Mouse (Mus musculus): Measurements from ENCODE around the gene Lrp1.

The Lrp1 gene

DNA sequence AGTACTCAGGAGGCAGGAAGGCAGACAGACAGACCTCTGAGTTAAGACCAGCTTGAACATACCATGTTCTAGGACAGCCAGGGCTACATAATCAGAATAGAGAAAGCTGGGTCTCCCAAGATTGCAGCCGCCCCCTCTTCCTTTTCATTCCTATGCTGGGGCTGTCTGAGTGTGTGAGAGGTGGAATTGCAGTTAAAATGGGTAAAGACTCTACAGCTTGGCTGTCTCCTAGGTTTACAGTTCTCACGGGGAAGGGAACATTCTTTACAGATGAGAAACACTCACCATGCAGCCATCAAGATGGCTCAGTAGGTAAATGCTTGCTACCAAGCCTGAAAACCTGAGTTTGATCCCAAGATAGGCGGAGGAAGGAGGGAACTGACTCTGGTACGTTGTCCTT, 120.9 kb downstream of the Lrp1 start:
- DNase-seq (ENCODE audit: low read depth): no peak

DNA sequence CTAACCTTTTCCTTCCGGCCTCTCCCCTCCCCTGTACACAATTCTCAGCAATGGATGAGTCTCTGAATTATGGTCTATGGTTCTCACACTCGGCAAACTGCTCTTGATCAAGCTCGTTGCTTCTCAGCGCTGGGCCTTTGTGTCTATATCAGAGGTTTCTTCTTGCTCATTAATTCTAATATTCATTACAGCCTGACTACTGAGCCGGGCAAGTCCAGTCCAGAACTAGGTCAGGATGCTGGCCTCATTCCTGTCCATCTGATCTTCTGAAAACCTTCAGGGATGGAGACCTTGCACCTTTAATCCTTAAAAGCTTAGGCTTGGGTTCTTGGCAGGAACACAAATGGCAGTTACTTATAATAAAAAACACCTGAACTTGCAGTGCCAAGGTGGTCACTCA, 121.4 kb downstream of the Lrp1 start:
- DNase-seq (ENCODE audit: low read depth): no peak

DNA sequence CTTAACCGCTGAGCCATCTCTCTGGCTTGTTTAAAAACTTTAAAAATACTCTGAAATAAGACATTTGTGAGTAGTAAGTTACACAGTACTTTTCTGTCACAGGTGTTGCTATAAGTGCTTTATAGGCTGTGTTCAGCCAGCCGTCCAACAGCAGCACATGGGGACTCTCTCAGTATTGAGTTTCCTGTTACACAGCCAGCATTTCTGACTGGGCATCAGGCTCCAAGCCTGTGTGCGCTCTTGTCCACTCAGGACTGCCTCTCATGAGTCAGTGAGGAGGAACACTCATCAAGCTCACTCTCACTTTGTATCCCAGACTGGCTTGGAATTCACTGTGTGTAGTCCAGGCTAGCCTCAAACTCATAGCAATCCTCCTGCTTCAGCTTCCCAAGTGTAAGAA, 124.8 kb downstream of the Lrp1 start:
- no peak for DNase-seq (ENCODE audit: low read depth)

DNA sequence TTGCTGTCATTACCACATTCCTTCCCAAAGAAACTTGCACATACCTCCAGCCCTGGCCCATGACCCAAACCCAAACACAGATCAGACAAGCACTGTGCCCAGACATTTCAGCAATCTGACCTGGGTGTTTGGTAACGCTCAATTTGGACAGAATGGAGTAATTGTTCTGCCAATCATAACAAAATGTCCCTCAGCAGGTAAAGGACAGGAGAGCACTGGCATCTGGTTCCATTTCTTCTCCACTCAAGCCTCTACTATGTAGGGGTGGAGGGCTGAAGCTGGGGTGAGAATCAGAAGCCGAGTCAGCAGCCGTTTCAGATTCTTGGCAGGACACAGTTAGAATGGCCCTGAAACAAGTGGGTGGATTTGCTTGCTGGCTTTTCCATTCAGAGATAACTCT, 128.8 kb downstream of the Lrp1 start:
- no peak for DNase-seq (ENCODE audit: low read depth)

DNA sequence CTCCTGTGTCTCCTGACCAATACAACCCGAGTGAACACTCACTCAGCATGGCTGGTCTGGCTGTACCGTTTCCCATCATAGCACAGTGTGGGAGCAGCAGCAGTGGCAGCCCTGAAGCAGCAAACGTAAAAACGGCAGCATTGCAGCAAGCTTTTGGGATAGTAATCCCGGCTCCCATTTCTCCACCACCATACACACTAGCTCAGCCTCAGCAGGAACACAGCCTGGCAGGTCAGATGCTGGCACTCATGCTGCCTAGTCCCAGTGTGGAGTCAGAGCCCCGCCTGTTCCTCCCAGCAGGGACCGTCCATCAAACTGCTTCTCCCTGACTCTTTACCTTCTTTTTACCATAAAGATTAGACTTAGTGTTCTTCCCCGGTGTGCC, 129.8 kb downstream of the Lrp1 start:
- no peak for DNase-seq (ENCODE audit: low read depth)

DNA sequence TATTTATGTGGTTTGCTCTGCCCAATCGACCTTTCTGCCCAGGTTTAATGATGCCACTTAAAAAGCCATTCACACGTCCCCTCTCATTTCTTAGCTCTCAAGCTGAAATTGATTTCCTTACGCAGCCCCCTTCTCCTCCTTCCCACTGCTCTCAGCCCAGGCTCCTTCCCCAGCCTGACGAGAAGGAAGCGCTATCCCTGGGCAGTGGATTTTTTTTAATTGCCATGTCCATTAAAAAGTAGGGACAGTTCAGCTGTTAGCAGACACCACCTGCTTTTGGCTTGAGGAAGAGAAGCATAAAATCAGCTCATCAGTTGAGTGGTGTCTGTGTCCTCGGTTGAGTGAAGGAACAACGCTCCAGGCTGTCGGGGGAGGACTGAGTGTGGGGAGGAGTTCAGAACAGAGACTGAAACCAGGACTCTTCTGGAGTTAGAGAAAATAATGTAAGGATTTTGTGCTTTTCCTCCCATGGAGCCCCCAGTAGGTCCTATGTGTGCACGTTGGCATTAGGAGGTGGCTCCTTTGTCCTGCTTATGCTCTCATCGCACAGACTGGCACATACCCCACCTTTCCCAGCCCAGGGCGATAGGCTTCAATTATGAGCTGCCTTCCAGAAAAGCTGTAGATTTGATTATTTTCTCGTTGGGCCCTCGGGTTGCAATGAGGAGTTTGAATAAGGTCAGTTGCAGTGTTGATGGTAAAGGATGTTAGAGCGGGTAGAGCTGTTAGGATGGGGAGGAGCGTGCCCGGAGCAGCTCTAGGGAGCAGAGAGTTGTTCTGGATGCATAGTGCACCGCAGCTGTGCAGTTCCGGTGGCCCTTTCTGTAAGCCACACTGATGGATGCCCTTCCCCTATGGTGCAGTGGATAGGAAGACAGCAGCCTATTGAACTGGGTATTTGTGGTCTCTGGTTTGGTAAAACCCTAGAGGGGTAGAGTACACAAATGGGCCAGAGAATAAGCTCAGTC, 130.5 kb downstream of the Lrp1 start:
- DNase-seq (ENCODE audit: low read depth): no peak

DNA sequence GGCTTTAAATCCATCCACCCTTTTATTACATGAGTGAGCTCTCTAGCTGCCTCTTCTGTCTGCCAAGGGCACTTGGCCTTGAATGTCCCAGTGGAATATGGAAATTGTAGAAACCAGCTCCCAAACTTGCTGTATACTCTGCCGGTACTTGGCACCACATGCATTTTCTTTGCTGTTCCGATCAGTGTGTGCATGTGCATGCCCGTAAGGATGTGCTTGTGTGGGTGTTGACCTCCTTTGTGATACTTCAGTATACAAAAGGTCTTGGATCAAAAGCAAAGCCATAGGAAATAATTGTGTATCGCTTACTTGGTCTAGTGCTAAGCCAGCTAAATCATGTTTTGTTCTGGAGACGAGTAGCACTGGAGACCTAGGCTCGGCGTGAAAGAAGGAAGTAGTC, 132.1 kb downstream of the Lrp1 start:
- DNase-seq (ENCODE audit: low read depth): no peak

All from induced T-regulatory cell, adult 2 months (primary cell).